Mouse (Mus musculus) C2C12 (cell line): ENCODE measurements around the gene Arhgef3. TPM values are rescaled to one million over a fixed set of nuclear protein-coding genes. Genes with fewer than 3 reads are reported as not detected.

Experiments used
- H3K27me3 ChIP-seq: one replicate; pipeline ENCODE4 v1.6.1; 2011; ENCODE audit not compliant: control insufficient read depth, insufficient read depth, insufficient read length
- H3K36me3 ChIP-seq: one replicate; pipeline ENCODE4 v1.6.1; 2011; ENCODE audit not compliant: control insufficient read depth, insufficient read depth
- H3K4me3 ChIP-seq: one replicate; pipeline ENCODE4 v1.5.1; 2011; ENCODE audit warnings: mild to moderate bottlenecking, control low read depth; ENCODE audit not compliant: poor library complexity, insufficient read depth, severe bottlenecking
- H3K79me2 ChIP-seq: one replicate; pipeline ENCODE4 v1.6.1; 2011; ENCODE audit not compliant: control insufficient read depth, insufficient read depth
- H3K79me3 ChIP-seq: one replicate; pipeline ENCODE4 v1.6.1; 2011; ENCODE audit warnings: low read depth, control low read depth
- H3ac ChIP-seq: one replicate; pipeline ENCODE3; 2011; ENCODE audit warnings: low read depth; ENCODE audit not compliant: control insufficient read depth, insufficient read length
- CEBPB ChIP-seq: IDR thresholded peaks from one replicate; pipeline ENCODE4 v1.6.1; 2011; ENCODE audit warnings: low read depth, mild to moderate bottlenecking, control low read depth, moderate library complexity
- CTCF ChIP-seq: IDR thresholded peaks from one replicate; pipeline ENCODE4 v1.5.1; 2011; ENCODE audit not compliant: control insufficient read depth, insufficient read depth, insufficient read length
- FOSL1 ChIP-seq: IDR thresholded peaks from one replicate; pipeline ENCODE4 v1.8.0; 2011; ENCODE audit warnings: mild to moderate bottlenecking, low read length; ENCODE audit not compliant: poor library complexity, insufficient read depth, severe bottlenecking
- MAX ChIP-seq: IDR thresholded peaks from one replicate; pipeline ENCODE4 v1.6.1; 2011; ENCODE audit warnings: mild to moderate bottlenecking, control low read depth
- MYOD1 ChIP-seq: IDR thresholded peaks from one replicate; pipeline ENCODE4 v1.6.1; 2011; ENCODE audit warnings: low read depth; ENCODE audit not compliant: control insufficient read depth, insufficient read length
- MYOG ChIP-seq: IDR thresholded peaks from one replicate; pipeline ENCODE4 v1.6.1; 2011; ENCODE audit not compliant: control insufficient read depth, insufficient read length; ENCODE audit errors: extremely low read depth
- USF1 ChIP-seq: IDR thresholded peaks from one replicate; pipeline ENCODE4 v1.6.1; 2011; ENCODE audit warnings: low read depth, mild to moderate bottlenecking, control low read depth, moderate library complexity
- polyA plus RNA-seq: library from polyadenylated mRNA; unstranded; fragments of >200 nt; fragmentation: generic; extraction: Trizol; gene quantifications from one replicate; pipeline ENCODE4 v1.2.1, GENCODE M21; 2012; ENCODE audit warnings: missing spikeins

Arhgef3 gene
- polyA plus RNA-seq, 1 experiment, result 1.1 TPM

DNA sequence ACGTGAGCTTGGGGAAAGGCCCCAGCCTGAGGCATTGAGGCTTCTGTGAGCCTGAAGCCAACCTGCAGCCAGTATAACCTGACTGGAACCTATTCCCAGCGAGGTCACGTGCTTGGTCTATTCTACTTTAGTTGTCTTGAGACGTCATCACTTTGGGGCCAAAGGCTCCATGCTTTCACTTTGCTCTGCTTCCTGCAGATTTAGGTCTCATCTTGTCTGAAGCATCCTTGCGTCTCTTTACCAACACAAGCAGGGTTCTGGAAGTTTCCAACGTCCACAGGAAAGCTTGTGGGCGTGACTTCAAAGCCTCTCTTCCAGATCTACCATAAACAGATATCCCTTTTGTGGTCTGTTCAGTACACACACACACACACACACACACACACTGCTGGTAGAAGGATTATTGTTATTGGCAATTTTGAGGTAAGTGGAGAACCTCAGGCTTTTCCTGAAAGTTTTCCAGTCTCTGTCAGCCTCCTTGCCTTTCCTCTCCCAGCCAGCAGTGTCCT, 135.6 kb downstream of the Arhgef3 start:
- Histone ChIP-seq H3K27me3 (no peaks in the 10 kb centered on the region), H3K4me3 (no peak overlapping the region), H3ac (no peak overlapping the region), H3K36me3 (no peaks in the 10 kb centered on the region), H3K79me3 (no peaks in the 10 kb centered on the region), H3K79me2 (no peaks in the 10 kb centered on the region)
- TF ChIP-seq USF1 (no peak), MYOG (no peak), MYOD1 (no peak)

DNA sequence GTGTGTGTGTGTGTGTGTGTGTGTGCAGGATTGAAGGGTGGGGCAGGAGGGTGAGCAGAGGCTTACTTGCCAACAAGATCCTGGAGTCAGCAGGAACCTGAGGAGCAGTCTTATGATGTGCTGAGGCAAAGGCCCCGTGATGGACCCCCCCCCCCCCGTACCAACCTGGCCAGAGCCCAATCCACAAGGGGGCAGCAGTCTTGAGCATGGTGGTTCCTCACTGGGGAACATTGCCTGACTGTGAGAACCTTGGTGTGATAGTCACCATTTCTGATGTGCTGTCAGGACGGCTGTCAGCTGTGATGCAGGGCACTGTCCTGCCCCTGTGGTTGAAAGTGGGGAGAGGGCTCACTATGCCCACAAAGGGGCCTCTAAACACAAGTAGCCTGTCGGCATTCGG, 138.7 kb downstream of the Arhgef3 start:
- Histone ChIP-seq H3K79me2 (no peaks in the 10 kb centered on the region), H3K79me3 (no peaks in the 10 kb centered on the region), H3K27me3 (no peaks in the 10 kb centered on the region), H3K36me3 (no peaks in the 10 kb centered on the region), H3ac (no peak overlapping the region), H3K4me3 (no peak overlapping the region)
- TF ChIP-seq MYOG, result no peak
- no peak for TF ChIP-seq MYOD1
- TF ChIP-seq MAX, result no peak
- TF ChIP-seq FOSL1, result no peak
- TF ChIP-seq CEBPB, result no peak
- no peak for TF ChIP-seq CTCF
- no peak for TF ChIP-seq USF1

DNA sequence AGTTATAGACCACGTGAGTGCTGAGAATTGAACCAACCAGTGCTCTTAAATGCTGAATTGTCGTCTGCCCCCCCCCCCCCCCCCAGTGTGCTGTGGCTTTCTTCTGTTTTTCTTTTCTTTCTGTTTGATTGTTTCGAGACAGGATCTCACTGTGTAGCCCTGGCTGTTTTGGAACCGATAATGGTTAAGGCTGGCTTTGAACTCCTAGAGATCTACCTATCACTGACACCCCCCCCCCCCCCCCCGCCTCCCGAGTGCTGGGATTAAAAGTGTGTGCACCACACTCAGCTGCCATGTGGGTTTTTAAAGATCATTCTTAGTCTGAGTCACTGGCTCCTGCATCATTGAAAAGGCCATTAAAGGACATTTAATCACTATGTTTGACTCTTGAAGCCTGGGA, 147.7 kb downstream of the Arhgef3 start:
- Histone ChIP-seq H3ac (no peak overlapping the region), H3K27me3 (no peaks in the 10 kb centered on the region), H3K4me3 (no peak overlapping the region), H3K79me2 (no peaks in the 10 kb centered on the region), H3K36me3 (no peaks in the 10 kb centered on the region), H3K79me3 (no peaks in the 10 kb centered on the region)
- TF ChIP-seq FOSL1 (no peak), CTCF (no peak), USF1 (no peak), MAX (no peak), CEBPB (no peak), MYOG (no peak), MYOD1 (no peak)

DNA sequence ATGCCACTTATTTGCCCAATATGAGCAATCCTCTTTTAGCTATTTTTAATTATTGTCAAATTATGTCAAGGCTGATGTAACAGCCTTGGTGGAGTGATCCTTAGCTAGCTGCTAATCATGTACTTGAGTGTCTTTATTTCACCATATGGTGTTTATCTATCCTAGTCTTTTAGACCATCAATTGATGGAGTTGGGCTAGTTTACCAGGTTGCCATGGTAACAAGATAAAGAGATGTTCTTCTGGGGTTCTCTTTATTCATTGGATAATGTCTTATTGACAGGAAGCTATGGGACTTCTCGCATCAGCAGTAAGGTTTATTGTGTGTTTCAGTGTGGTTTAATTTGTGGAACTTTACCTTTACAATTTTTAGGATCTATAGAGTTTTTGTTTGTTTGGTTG, 151.9 kb downstream of the Arhgef3 start:
- H3K27me3 ChIP-seq, result no peaks in the 10 kb centered on the region
- H3ac ChIP-seq, result no peak overlapping the region
- no peaks in the 10 kb centered on the region for H3K36me3 ChIP-seq

DNA sequence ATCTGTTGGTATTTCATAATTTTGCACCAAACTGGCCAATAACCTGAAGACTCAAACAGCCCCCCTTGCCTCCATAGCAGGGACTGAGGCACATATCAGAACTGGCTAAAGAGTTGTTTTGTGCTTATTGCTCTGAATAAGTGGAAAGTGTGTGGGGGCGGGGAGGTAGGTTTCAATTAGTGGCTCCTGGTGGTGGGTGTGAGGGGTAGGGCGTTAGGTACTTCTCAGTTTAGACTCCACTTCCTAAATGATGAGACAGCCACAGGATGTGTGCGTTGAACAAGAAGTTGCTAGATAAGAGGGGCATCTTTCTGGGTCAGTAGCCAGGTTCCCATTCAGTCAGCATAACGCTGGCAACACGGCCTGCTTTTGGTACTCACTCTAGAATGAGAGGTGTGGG, 153.4 kb downstream of the Arhgef3 start:
- no peaks in the 10 kb centered on the region for H3K36me3 ChIP-seq
- TF ChIP-seq MYOG (no peak), CEBPB (no peak), USF1 (no peak), FOSL1 (no peak), MYOD1 (no peak), CTCF (no peak), MAX (no peak)
- H3K79me3 ChIP-seq, result no peaks in the 10 kb centered on the region
- no peaks in the 10 kb centered on the region for H3K79me2 ChIP-seq
- H3K4me3 ChIP-seq, result no peak overlapping the region
- no peaks in the 10 kb centered on the region for H3K27me3 ChIP-seq
- no peak overlapping the region for H3ac ChIP-seq

More for the DNA sequence above, 151.9 kb downstream of the Arhgef3 start:
- TF ChIP-seq MYOD1 (no peak), CTCF (no peak), FOSL1 (no peak), USF1 (no peak), MAX (no peak), CEBPB (no peak), MYOG (no peak)
- Histone ChIP-seq H3K4me3 (no peak overlapping the region), H3K79me2 (no peaks in the 10 kb centered on the region), H3K79me3 (no peaks in the 10 kb centered on the region)

DNA sequence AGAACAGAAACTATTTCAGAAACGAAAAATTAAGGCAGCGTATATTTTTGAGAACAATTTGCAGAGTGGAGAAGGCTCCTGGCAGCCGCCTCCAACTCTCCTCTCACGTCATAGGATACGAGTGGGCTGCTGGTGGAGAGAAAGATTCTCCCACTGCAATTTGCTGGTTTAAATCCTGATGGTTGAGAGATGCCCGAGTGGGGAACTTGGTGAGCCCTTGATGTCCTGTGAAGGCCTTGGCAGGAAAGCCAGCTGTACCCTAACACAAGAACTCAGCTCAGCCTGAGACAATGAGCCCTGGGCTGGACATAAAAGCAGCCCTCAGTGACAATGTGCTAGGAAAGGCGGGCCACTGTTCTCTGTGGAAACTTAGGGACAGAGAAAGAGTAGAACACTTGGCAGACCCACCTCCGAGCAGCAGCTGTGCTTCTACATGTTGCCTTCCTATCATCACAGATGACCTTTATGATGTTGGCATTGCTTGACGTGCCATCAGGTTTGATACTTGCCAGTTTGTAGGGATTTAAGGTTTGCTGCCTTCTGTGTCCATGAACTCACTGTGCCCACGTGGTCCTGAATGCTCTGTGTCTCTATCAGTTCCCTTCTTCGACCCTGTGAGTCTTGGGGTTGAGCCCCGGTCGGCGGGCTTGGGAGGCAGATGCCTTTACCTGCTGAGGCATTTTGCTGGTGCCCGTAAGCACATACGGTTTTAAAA, 154.4 kb downstream of the Arhgef3 start:
- Histone ChIP-seq H3K4me3 (no peak overlapping the region), H3ac (no peak overlapping the region), H3K27me3 (no peaks in the 10 kb centered on the region), H3K79me3 (no peaks in the 10 kb centered on the region), H3K79me2 (no peaks in the 10 kb centered on the region), H3K36me3 (no peaks in the 10 kb centered on the region)
- no peak for TF ChIP-seq CEBPB
- TF ChIP-seq MYOD1, result no peak
- TF ChIP-seq MYOG, result no peak
- TF ChIP-seq FOSL1, result no peak
